Mouse (Mus musculus) MEL (cell line): ENCODE results near the gene Lrrc52.

Experiments used
- CTCF ChIP-seq, 3 experiments: IDR thresholded peaks in 2 of 3; conservative IDR thresholded peaks in 1 of 3; 2 replicates each; pipeline ENCODE4 v1.5.1; 2011 to 2012; ENCODE audit warnings: low read length in 3 of 3, low read depth in 2 of 3, mild to moderate bottlenecking in 2 of 3, improper control_type of control experiment in 1 of 3, inconsistent platforms in 1 of 3, mixed read lengths in 1 of 3, moderate library complexity in 1 of 3; ENCODE audit not compliant: control insufficient read depth in 1 of 3, insufficient read depth in 1 of 3, poor library complexity in 1 of 3, severe bottlenecking in 1 of 3
- EP300 ChIP-seq, 2 experiments: IDR thresholded peaks; 2 replicates each; pipeline ENCODE4 v1.6.1; 2011; ENCODE audit warnings: improper control_type of control experiment in 2 of 2, low read length in 2 of 2, low read depth in 1 of 2, mild to moderate bottlenecking in 1 of 2
- ETS1 ChIP-seq: IDR thresholded peaks from 2 replicates; pipeline ENCODE4 v1.6.1; 2012; ENCODE audit warnings: low read depth, mild to moderate bottlenecking, inconsistent platforms, low read length, improper control_type of control experiment, moderate library complexity
- GATA1 ChIP-seq: IDR thresholded peaks from 2 replicates; pipeline ENCODE4 v1.6.1; 2011; ENCODE audit warnings: low read depth, low read length, improper control_type of control experiment
- HCFC1 ChIP-seq: IDR thresholded peaks from 2 replicates; pipeline ENCODE4 v1.6.1; 2012; ENCODE audit warnings: low read depth, mild to moderate bottlenecking, inconsistent platforms, low read length, improper control_type of control experiment, moderate library complexity
- JUND ChIP-seq: IDR thresholded peaks from 2 replicates; pipeline ENCODE4 v1.6.1; 2011; ENCODE audit warnings: low read depth, mild to moderate bottlenecking, improper control_type of control experiment, low read length
- MAZ ChIP-seq: IDR thresholded peaks from 2 replicates; pipeline ENCODE4 v1.6.1; 2012; ENCODE audit warnings: low read depth, mild to moderate bottlenecking, inconsistent platforms, low read length, improper control_type of control experiment
- NRF1 ChIP-seq: IDR thresholded peaks from 2 replicates; pipeline ENCODE4 v1.6.1; 2014; ENCODE audit warnings: low read depth, mild to moderate bottlenecking, inconsistent platforms, low read length, improper control_type of control experiment, moderate library complexity; ENCODE audit not compliant: poor library complexity, insufficient read depth, severe bottlenecking
- POLR2A ChIP-seq, 2 experiments: IDR thresholded peaks; 2 replicates each; pipeline ENCODE4 v1.6.1; 2011 to 2012; ENCODE audit warnings: low read length in 2 of 2, mild to moderate bottlenecking in 2 of 2, control low read depth in 1 of 2, improper control_type of control experiment in 1 of 2, low read depth in 1 of 2, moderate library complexity in 1 of 2; ENCODE audit not compliant: control insufficient read depth in 1 of 2, insufficient read depth in 1 of 2, poor library complexity in 1 of 2
- RAD21 ChIP-seq: IDR thresholded peaks from 2 replicates; pipeline ENCODE4 v1.6.1; 2011; ENCODE audit warnings: mild to moderate bottlenecking, low read depth, low read length, improper control_type of control experiment
- SMC3 ChIP-seq: IDR thresholded peaks from 2 replicates; pipeline ENCODE4 v1.6.1; 2011; ENCODE audit warnings: low read depth, low read length, improper control_type of control experiment
- TCF12 ChIP-seq: IDR thresholded peaks from 2 replicates; pipeline ENCODE4 v1.6.1; 2014; ENCODE audit warnings: low read depth, mild to moderate bottlenecking, inconsistent platforms, low read length, improper control_type of control experiment, moderate library complexity
- ZKSCAN1 ChIP-seq: IDR thresholded peaks from 2 replicates; pipeline ENCODE4 v1.6.1; 2012; ENCODE audit warnings: low read depth, mild to moderate bottlenecking, inconsistent platforms, low read length, improper control_type of control experiment, moderate library complexity
- ZNF384 ChIP-seq: IDR thresholded peaks from 2 replicates; pipeline ENCODE4 v1.6.1; 2012; ENCODE audit warnings: low read depth, mild to moderate bottlenecking, inconsistent platforms, low read length, improper control_type of control experiment

DNA sequence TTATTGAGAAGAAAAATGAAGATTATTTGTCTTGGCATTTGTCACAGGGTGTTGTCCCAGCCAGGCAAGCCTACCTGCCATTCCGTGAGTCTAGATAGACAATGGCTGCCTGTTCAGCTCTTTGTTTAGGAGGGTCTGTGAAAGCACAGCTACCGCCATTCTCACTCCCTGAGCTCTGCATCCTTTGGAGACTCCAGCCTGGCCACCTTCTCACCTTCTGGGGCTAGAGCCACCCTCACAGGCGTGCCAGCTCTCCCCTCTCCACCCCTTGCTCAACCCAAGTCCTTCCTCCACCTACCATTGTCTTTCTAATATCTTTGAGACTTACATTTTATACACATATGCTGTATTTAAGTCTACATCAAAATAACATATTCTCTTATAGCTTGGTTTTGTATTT lies 31.0 kb upstream of the Lrrc52 start:
- no peak for TF ChIP-seq ZKSCAN1
- TF ChIP-seq MAZ = no peak
- no peak for TF ChIP-seq HCFC1
- no peak for TF ChIP-seq TCF12
- no peak for TF ChIP-seq CTCF (IDR thresholded peaks at IDR 0.05 in 2 of 3, conservative IDR thresholded peaks at IDR 0.05 in 1 of 3; ENCODE audit: control insufficient read depth in 1 of 3, insufficient read depth in 1 of 3, low read depth in 2 of 3, low read length in 3 of 3, poor library complexity in 1 of 3, severe bottlenecking in 1 of 3)
- TF ChIP-seq GATA1 = no peak
- TF ChIP-seq EP300 (IDR thresholded peaks at IDR 0.05; ENCODE audit: low read depth in 1 of 2, low read length in 2 of 2) = no peak
- no peak for TF ChIP-seq NRF1
- TF ChIP-seq SMC3 = no peak
- no peak for TF ChIP-seq POLR2A (IDR thresholded peaks at IDR 0.05; ENCODE audit: control insufficient read depth in 1 of 2, insufficient read depth in 1 of 2, low read depth in 1 of 2, low read length in 2 of 2, poor library complexity in 1 of 2)
- TF ChIP-seq JUND = no peak
- TF ChIP-seq ETS1 = no peak
- TF ChIP-seq RAD21 = no peak
- TF ChIP-seq ZNF384 = no peak
